Mouse (Mus musculus) G1E (cell line): ENCODE results near the gene Sin3a.

Experiments
- CTCF ChIP-seq: IDR thresholded peaks from 2 replicates; pipeline ENCODE4 v1.5.1; 2012; ENCODE audit warnings: low read depth, low read length, inconsistent platforms, mixed read lengths
- GATA1 ChIP-seq: IDR thresholded peaks from 2 replicates; pipeline ENCODE4 v1.6.1; 2012; ENCODE audit warnings: borderline replicate concordance, low read length, inconsistent platforms, mixed read lengths
- TAL1 ChIP-seq: conservative IDR thresholded peaks from 2 replicates; pipeline ENCODE4 v1.6.1; 2012; ENCODE audit warnings: low read depth, low read length, inconsistent platforms, mixed read lengths

GRCm38 (mm10) chr9:57075681-57076381 lies 4.0 kb downstream of the Sin3a start:
- TF ChIP-seq CTCF: no peak
- TF ChIP-seq TAL1: no peak
- no peak for TF ChIP-seq GATA1
